Mouse (Mus musculus) A20 (cell line): ENCODE results near the gene Tnfaip6.
"Not testable (repeated sequence)": the region's sequence is repeated elsewhere in the genome, so short reads cannot be mapped to it uniquely, and the experiment has no call there.

Experiments used
- DNase-seq: peaks from one replicate; pipeline ENCODE4 v3.0.0-alpha.2; 2011; ENCODE audit warnings: low read depth, low spot score

The Tnfaip6 gene

GRCm38 (mm10) chr2:52037882-52038281, at the start of gene Tnfaip6:
TSS of gene Tnfaip6 (plus strand) at chr2:52038009.
- DNase-seq: no peak

DNA sequence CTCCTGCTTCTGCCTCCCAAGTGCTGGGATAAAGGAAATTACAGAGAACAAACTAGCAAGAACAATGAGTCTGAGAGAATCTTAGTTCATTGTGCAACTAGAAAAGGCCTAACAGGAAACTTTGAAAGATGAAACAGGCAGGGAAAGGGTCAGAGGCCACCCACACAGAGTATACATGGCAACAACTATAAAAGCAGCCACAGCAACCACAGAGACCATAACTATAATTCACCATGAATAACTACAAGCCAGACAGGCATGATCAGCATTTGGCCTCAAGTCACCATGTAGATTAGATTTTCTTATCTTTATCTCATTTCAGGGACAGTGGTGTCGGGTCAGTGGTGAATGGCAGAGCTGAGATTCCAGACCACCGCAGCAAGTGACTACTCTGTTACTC, 48.2 kb upstream of the Tnfaip6 start:
- DNase-seq: no peak

DNA sequence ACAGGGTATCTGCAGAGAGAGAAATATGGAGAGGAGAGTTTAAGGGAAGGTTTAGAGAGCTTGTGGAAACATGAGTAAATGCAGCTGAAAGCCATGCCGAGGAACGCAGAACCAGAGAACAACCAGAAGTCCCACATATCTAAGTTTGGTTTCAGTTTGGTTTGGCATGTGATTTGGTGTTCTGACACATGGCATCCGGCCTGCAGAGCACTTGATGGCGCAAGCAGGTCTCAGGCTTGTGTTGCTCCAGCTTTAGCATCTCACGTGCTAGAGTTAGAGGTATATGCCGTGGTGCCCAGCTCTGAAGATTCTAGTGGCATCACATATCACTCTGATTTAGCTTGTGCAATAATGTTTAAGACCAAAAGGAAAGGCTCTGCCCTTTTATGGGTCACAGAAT, 46.4 kb upstream of the Tnfaip6 start:
- DNase-seq: no peak

GRCm38 (mm10) chr2:51999996-52000395, 37.8 kb upstream of the Tnfaip6 start:
- no peak for DNase-seq

DNA sequence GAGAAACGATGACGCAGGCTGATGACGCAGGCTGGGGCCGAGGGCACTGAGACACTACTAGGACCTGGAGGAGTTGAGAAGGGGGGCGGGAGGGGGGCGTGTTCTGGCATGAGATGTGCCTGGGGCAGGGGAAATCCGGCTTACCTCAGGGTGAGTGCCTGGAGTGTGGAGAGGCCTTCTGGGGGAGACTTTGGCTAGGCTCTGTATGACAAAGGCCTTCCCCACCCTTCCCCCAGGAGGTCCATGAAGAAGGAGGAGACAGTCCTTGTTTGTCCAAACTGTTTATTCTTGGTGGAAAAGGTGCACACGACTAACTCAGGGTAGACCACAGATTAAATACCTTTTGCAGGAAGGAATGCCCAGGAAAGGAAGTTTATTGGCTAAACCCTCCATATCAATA, 36.3 kb upstream of the Tnfaip6 start:
- no peak for DNase-seq

- DNase-seq: not testable (repeated sequence)
Observed at GRCm38 (mm10) chr2:52002299-52002698, 35.5 kb upstream of the Tnfaip6 start.

DNA sequence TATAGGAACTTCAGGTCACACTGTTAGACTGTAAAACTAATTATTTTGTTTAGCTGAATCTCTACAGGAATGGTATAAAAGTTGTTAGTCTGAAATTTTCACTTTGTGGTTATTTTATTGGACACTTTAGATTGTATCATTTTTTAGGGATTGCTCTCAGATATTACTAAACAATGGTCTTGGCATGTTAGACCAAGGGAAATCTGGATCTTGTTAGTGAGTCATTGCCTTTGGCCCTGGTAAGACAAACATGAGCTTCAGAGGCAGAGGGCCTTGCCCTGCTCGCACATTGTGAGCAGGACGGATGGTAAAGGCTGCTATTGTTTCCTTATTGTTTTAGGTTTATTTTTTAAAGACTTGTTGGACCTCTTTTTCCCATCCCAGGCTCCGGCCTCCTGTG, 31.4 kb upstream of the Tnfaip6 start:
- DNase-seq: no peak

DNA sequence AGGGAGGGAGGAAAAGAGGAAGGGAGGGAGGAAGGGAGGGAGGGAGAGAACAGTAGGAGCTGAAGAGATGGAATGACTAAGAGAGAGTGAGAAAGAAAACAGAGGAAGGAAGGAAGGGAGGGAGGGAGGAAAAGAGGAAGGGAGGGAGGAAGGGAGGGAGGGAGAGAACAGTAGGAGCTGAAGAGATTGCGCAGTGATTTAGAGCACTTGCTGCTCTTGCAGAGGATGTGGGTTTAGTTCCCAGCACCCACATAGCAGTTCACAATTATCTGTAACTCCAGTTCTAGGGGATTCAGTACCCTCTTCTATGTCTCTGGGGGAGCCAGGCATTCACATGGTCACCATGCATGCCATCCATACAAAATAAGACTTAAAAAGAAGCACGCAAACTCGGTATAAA, 26.0 kb upstream of the Tnfaip6 start:
- DNase-seq: not testable (repeated sequence)

- no peak for DNase-seq
Observed at GRCm38 (mm10) chr2:52013306-52013820, 24.4 kb upstream of the Tnfaip6 start.

GRCm38 (mm10) chr2:52016361-52016760, 21.4 kb upstream of the Tnfaip6 start:
- no peak for DNase-seq

GRCm38 (mm10) chr2:52027061-52027460, 10.7 kb upstream of the Tnfaip6 start:
- DNase-seq: no peak

GRCm38 (mm10) chr2:52029426-52029825, 8.4 kb upstream of the Tnfaip6 start:
- DNase-seq: peak; percentile 27

DNA sequence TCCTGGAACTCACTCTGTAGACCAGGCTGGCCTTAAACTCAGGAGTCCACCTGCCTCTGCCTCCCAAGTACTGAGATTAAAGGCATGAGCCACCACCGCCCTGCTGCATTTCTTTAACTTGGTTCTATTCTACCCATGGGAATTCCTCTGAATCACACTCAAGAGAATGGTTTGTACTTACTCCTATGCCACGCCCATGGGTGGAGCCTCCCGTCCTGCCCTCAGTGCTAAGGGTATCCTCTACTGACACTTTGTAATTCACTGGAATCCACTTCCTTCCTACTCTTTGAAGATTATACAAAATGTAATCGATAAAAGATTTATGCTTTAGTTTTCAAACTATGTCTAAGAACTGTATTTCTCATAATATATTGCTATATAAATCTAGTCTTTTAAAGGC, 6.3 kb upstream of the Tnfaip6 start:
- peak; percentile 21 for DNase-seq

DNA sequence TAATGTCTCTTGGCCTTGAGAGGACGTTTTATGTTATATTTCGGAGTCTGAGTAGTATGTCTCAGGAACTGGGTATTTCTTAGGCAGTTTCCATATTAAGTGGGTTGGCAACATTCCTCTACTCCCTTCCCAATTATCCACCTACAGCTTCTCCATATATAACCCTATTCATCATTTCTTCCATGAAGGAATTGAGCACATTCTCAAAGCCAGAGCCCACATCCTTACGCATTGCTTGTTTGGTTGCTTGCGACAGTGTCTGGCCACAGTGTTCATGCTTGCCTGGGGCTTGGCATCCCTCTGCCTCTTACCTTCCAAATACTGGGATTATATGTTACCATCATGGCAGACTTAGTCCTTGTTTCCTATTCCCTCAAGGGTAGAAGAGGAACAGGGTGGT, 3.2 kb upstream of the Tnfaip6 start:
- DNase-seq: no peak

DNA sequence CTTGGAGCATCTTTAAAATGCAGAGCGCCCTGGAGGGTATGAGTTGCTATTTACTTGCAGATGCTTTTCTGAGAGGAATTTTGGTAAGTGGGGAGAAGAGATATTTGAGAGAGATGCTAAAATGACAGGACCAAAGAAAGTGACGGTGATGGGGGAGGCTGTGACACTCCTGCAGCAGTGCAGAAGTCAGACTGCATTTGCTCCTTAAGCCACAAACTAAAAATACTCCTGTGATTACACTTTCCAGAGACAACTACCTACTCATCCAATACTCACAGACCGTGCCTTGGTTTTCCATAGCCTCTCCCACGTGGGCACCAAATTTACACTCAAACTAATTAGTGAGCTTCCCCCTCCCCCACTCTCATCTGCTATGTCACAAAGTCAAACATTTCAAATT, 2.7 kb upstream of the Tnfaip6 start:
- no peak for DNase-seq

DNA sequence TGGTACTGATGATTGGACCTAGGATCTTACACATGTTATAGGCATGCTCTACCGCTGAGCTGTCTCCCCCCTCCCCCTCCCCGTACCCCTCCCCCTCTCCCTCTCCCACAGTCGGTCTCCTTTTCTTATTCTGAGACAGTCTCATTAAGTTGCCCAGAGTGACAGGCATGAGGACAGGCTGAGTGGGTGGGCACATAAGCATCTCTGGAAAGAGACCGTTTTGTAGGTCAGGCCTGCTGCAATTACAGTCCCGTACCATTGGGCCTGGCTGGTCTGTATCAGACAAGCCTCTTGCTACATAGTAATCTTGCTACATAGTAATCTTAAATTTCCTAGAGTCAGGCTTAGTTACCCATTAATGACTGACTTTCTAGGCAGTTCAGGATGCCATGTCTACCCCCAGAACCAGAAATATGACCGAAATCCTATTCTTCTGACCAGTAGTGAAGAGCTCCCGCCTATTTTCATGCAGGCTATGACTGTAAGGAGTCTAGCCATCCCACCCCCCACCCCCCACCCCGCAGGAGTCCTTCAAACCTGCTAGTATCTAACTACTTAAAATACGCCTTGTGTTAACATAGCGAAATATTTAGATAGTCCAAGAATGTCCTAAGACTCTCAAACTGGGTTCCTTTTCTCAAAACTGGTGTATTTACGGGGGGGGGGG, 747 bp upstream of the Tnfaip6 start:
- no peak for DNase-seq

DNA sequence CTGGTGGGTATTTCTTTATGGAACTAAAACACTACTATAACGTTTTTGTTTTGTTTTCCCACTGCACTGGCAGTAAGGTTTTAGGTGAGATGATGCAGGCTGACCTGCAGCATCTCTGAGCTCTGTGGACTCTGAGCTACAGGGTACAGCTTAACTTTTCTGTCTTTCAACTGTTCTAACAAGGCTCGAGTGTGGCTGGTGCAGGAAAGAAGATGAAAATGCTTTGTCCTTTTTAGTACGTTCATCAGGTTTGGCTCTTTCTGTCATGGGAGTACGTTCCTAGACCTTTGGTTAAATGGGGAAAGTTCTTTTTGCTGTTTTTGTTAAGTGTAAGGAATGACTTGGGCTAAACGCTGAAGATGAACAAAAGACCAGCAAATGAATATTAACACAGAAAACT, 749 bp downstream of the Tnfaip6 start:
- no peak for DNase-seq

- DNase-seq: no peak
Observed at GRCm38 (mm10) chr2:52039083-52039801, 1.4 kb downstream of the Tnfaip6 start.

- DNase-seq: no peak
Observed at GRCm38 (mm10) chr2:52042132-52042531, 4.3 kb downstream of the Tnfaip6 start.

DNA sequence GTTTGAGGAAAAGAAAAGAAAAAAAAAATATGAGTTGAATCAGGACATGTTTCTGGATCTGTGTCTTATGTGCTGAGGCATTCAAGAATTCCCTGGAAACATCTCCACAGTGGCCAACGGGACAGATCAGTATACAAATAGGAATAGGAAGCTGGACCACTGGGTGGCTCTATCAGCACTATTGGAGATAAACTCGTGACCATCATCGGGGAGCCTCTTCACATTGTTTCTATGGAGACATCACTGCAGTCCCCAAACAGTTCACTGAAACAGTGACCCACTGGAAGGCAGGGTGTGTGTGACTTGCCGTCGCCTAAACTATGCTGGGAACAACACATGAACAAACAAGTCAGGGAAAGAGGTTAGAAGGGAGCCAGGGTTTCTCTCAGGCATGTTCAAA, 4.9 kb downstream of the Tnfaip6 start:
- DNase-seq: no peak

DNA sequence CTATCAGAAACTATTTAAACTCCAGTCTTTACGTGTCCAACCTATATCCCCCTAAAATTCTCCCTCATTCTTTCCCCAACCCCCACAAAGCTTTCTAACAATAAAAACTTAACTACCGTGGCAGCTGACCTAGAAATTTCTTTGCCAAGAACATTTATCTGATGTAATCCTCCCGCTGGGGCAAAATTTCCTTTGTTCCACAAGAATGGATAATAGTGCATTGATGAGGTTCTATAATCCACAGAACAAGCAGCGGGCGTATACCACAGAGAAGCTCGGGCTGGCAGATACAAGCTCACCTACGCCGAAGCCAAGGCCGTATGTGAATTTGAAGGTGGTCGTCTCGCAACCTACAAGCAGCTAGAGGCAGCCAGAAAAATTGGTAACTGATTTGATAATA, 5.7 kb downstream of the Tnfaip6 start:
- DNase-seq: no peak

DNA sequence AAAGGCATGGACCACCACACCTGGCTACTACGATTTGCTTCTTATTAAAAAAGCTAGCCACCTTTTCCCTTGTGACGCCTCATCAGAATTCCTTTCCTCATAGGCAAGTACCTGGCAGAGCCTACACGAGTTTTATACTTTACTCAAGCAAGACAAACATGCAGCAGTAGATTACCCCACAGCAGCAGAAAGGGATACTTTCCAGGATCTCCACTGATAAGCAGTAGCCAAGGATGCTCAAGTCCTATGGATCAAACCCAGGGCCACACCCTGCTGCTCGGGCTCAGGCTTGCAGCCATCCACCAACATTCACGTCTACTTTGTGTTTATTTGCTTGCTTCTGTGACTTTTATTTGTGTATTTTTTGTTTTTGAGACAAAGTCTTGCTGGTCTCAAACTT, 8.2 kb downstream of the Tnfaip6 start:
- no peak for DNase-seq

DNA sequence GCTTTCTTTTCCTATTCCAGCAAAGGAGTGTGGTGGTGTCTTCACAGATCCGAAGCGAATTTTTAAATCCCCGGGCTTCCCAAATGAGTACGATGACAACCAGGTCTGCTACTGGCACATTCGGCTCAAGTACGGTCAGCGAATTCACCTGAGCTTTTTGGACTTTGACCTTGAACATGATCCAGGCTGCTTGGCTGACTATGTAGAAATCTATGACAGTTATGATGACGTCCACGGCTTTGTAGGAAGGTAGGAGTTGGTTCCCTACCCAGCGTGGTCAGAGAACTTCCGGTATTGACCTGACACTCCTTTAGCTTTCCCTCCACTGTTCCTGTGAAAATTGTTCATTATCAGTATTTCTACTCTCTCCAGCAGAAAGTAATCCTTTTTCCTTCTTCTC, 13.0 kb downstream of the Tnfaip6 start:
- no peak for DNase-seq
